Mouse (Mus musculus): ENCODE data around the gene Rbm19. TPM values are rescaled to one million over a fixed set of nuclear protein-coding genes. Genes with fewer than 3 reads are reported as not detected.

Gene Rbm19
- total RNA-seq (2023) = 19.4 and 19.9 TPM in 2 replicates

GRCm38 (mm10) chr5:120116261-120117050 lies at the start of gene Rbm19:
Gene Rbm19, plus strand, starts transcription at chr5:120116465.

Measured in neutrophil, adult 65 days (primary cell).